Mouse (Mus musculus): Measurements from ENCODE around the gene Arhgap24. TPM values are rescaled to one million over a fixed set of nuclear protein-coding genes. Genes with fewer than 3 reads are reported as not detected.

The Arhgap24 gene
- polyA plus RNA-seq, 1 experiment from 2014 or later = 6.0 TPM

- no peak for DNase-seq (ENCODE audit: low spot score)
Measured at GRCm38 (mm10) chr5:102786123-102786522, 304.9 kb downstream of the Arhgap24 start.

GRCm38 (mm10) chr5:102788437-102788836, 307.2 kb downstream of the Arhgap24 start:
- DNase-seq (ENCODE audit: low spot score) = no peak

- DNase-seq (ENCODE audit: low spot score) = no peak
Measured at GRCm38 (mm10) chr5:102791273-102791672, 310.1 kb downstream of the Arhgap24 start.

- no peak for DNase-seq (ENCODE audit: low spot score)
Measured at GRCm38 (mm10) chr5:102793536-102793935, 312.3 kb downstream of the Arhgap24 start.

GRCm38 (mm10) chr5:102801469-102801868, 320.3 kb downstream of the Arhgap24 start:
- DNase-seq (ENCODE audit: low spot score) = no peak

GRCm38 (mm10) chr5:102802833-102803232, 321.6 kb downstream of the Arhgap24 start:
- no peak for DNase-seq (ENCODE audit: low spot score)

- no peak for DNase-seq (ENCODE audit: low spot score)
Measured at GRCm38 (mm10) chr5:102803675-102804074, 322.5 kb downstream of the Arhgap24 start.

GRCm38 (mm10) chr5:102807518-102807917, 326.3 kb downstream of the Arhgap24 start:
- no peak for DNase-seq (ENCODE audit: low spot score)

GRCm38 (mm10) chr5:102810366-102810957, 329.3 kb downstream of the Arhgap24 start:
- DNase-seq (ENCODE audit: low spot score) = no peak

- no peak for DNase-seq (ENCODE audit: low spot score)
Measured at GRCm38 (mm10) chr5:102813271-102813670, 332.1 kb downstream of the Arhgap24 start.

GRCm38 (mm10) chr5:102817641-102818040, 336.4 kb downstream of the Arhgap24 start:
- DNase-seq (ENCODE audit: low spot score) = no peak

- DNase-seq (ENCODE audit: low spot score) = no peak
Measured at GRCm38 (mm10) chr5:102825538-102825937, 344.3 kb downstream of the Arhgap24 start.

GRCm38 (mm10) chr5:102839071-102839470, 357.9 kb downstream of the Arhgap24 start:
- no peak for DNase-seq (ENCODE audit: low spot score)

GRCm38 (mm10) chr5:102843934-102844709, 362.9 kb downstream of the Arhgap24 start:
- no peak for DNase-seq (ENCODE audit: low spot score)

- peak; percentile 6 for DNase-seq (ENCODE audit: low spot score)
Measured at GRCm38 (mm10) chr5:102844731-102845598, 363.8 kb downstream of the Arhgap24 start.

GRCm38 (mm10) chr5:102845800-102846199, 364.6 kb downstream of the Arhgap24 start:
- no peak for DNase-seq (ENCODE audit: low spot score)

GRCm38 (mm10) chr5:102847859-102848258, 366.7 kb downstream of the Arhgap24 start:
- no peak for DNase-seq (ENCODE audit: low spot score)

- no peak for DNase-seq (ENCODE audit: low spot score)
Measured at GRCm38 (mm10) chr5:102851761-102852160, 370.6 kb downstream of the Arhgap24 start.

GRCm38 (mm10) chr5:102853750-102854149, 372.6 kb downstream of the Arhgap24 start:
- no peak for DNase-seq (ENCODE audit: low spot score)

- DNase-seq (ENCODE audit: low spot score) = no peak
Measured at GRCm38 (mm10) chr5:102855805-102856204, 374.6 kb downstream of the Arhgap24 start.

GRCm38 (mm10) chr5:102858047-102858446, 376.9 kb downstream of the Arhgap24 start:
- DNase-seq (ENCODE audit: low spot score) = no peak

GRCm38 (mm10) chr5:102859749-102860148, 378.6 kb downstream of the Arhgap24 start:
- DNase-seq (ENCODE audit: low spot score) = no peak

Data from thymus, postnatal 0 days (tissue).